Mouse (Mus musculus) urinary bladder, postnatal 0 days (tissue): Measurements from ENCODE around the gene Gm10409. TPM values are rescaled to one million over a fixed set of nuclear protein-coding genes. Genes with fewer than 3 reads are reported as not detected.

ENCODE experiments used
- polyA plus RNA-seq: library from polyadenylated mRNA; unstranded; fragments of >200 nt; fragmentation: Nextera tagmentation; extraction: Ambion mirVana; gene quantifications from 2 replicates; pipeline ENCODE4 v1.2.1, GENCODE M21; 2015

Gm10409 gene
- polyA plus RNA-seq: 1.1 and 1.5 TPM in 2 replicates

GRCm38 (mm10) chr14:3412314-3412713 lies at the start of gene Gm10409:
Gene Gm10409 (plus strand): TSS chr14:3412614.

DNA sequence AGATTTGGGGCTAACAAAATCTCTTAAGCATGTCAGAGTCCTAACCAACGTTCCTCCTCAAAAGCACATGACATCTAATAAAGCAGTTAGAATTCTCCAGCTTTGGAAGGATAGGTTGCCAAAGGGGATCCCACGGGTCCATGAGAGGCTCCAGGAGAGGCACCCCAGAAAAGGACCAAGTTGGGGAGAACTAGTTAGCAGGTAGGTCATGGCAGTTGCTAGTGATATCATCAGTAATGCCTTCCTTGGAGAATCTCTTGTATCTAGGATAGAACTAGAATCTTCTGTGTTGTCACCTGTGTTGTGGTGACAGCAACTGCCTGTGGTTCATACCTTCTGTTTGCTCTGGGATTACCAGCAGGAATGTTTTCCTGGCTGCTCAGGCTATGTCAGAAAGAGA lies 17.6 kb upstream of the Gm10409 start, which contains the start of gene Gm10413:
Gm10413 (plus strand) TSS at position 301 of the 400 bp plus-strand sequence.

DNA sequence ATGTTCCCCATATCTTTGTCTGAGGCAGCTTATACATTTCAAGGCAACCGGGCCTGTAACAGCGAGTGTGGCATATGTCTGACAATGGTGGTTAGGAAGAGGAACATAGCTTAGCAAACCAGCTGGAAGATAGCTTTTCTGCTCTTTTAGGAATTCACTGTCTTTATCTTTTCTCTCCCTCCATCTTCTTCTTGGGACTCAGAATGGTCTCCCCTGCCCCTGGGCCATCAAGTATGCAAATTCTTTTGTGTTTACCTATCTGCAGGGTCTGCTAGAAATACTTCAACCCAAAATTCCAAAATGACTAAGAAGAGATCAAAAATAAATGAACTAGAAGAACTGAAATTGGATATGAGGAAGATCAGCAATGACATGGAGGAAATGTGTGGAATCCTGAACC lies 15.4 kb downstream of the Gm10409 start, which contains the start of gene Gm3005:
Gm3005 (plus strand) TSS at position 301 of the 400 bp plus-strand sequence.

DNA sequence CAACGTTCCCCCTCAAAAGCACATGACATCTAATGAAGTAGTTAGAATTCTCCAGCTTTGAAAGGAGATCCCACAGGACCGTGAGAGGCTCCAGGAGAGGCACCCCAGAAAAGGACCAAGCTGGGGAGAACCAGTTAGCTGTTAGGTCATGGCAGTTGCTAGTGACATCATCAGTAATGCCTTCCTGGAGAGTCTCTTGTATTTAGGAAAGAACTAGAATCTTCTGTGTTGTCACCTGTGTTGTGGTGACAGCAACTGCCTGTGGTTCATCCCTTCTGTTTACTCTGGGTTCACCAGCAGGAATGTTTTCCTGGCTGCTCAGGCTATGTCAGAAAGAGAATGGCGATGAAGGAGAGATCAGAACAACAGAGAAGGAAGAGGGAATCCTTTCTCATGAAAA lies 36.7 kb downstream of the Gm10409 start, which contains the start of gene Gm10408:
Gm10408 (plus strand) TSS at position 301 of the 400 bp plus-strand sequence.

Other genes with a start within 250 kb of the Gm10409 start
- not detected in 2 replicates for gene Gm5795, start 224.4 kb upstream of the Gm10409 start, polyA plus RNA-seq
- 8.7 and 12.1 TPM in 2 replicates for gene D830030K20Rik, start 204.1 kb upstream of the Gm10409 start, polyA plus RNA-seq
- 0.34 TPM in 1 of 2 replicates, not detected in the other for gene Gm2956, start 80.0 kb upstream of the Gm10409 start, polyA plus RNA-seq
- not detected in 2 replicates for gene Gm10413, start 17.5 kb upstream of the Gm10409 start, polyA plus RNA-seq
- gene Gm3005, start 15.5 kb downstream of the Gm10409 start, polyA plus RNA-seq: 1.0 and 1.3 TPM in 2 replicates
- gene Gm10408, start 36.8 kb downstream of the Gm10409 start, polyA plus RNA-seq: not detected in 2 replicates
- gene Gm3012, start 221.9 kb downstream of the Gm10409 start, polyA plus RNA-seq: not detected in 2 replicates
- gene Gm3020, start 239.4 kb downstream of the Gm10409 start, polyA plus RNA-seq: 1.1 and 1.5 TPM in 2 replicates